Mouse (Mus musculus) liver, embryonic 14.5 days (tissue): ENCODE measurements at regions not wholly inside any gene's neighbourhood (a gene's known extent, or its start where the extent isn't known, plus 50 kb on each side); places are given as distances from the start of the nearest gene placed in this dataset.

Experiments used
- CTCF ChIP-seq: IDR thresholded peaks from 2 replicates; pipeline ENCODE4 v1.5.1; 2016; ENCODE audit warnings: antibody characterized with exemption, low read depth, control low read depth
- EP300 ChIP-seq: IDR thresholded peaks from 2 replicates; pipeline ENCODE4 v1.6.1; 2016; ENCODE audit warnings: antibody characterized with exemption, low read depth

DNA sequence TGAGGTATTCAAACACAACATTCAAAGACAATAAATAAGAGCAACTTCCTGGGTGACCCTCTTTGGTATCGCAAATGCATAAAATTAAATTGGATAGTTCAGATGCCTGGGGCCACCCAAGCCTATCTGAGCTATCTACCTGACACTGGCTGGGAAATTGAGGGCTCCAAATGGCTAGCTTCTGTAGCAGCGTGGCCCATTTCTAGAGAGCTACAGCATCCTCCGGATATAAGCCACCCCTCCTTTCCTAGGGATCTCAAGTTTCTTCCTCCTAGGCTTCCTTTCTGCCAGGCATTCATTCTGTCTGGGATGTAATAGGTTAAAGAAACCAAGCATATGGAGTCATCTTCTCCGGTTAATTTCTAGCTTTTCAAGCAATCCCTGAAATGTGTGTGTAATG, 483.2 kb downstream of the Tshz3 start:
- TF ChIP-seq CTCF (no peak), EP300 (no peak)
